8 mouse cellular contexts compared by ENCODE assay signal in genomic region chr11:115162205-115162601, GRCm38 (mm10). TPM values are rescaled to one million over a fixed set of nuclear protein-coding genes. Genes with fewer than 3 reads are reported as not detected.
DNase-seq lines count a peak whose midpoint lies in the region; ATAC-seq and TF ChIP-seq lines count a peak whose summit lies in the region.

No protein-coding gene starts in this region.

- TF ChIP-seq CTCF in gastrocnemius, adult 2 months (IDR thresholded peaks at IDR 0.05), result no peak

- no peak overlapping the region for H3K9ac ChIP-seq in forebrain, embryonic 16.5 days (replicated peaks; ENCODE audit: low read depth, low read length)
- peak overlapping the region; percentile 40 for H3K9ac ChIP-seq in liver, embryonic 15.5 days

- ATAC-seq in forebrain, embryonic 16.5 days, result no peak
- ATAC-seq in liver, embryonic 15.5 days (ENCODE audit: insufficient read depth), result no peak

- H3K4me1 ChIP-seq in forebrain, embryonic 16.5 days (replicated peaks; ENCODE audit: control insufficient read depth, insufficient read depth, low read length), result peaks cover 19% of the 10 kb centered on the region
- H3K4me1 ChIP-seq in liver, embryonic 15.5 days (replicated peaks), result peaks cover 76% of the 10 kb centered on the region

- peak overlapping the region; percentile 62 for H3K4me2 ChIP-seq in forebrain, embryonic 16.5 days (ENCODE audit: low read length)
- peak overlapping the region; percentile 94 for H3K4me2 ChIP-seq in liver, embryonic 15.5 days

- WGBS in forebrain, embryonic 16.5 days, result 25% methylated on average over 9 of the region's 9 CpGs
- WGBS in liver, embryonic 15.5 days (ENCODE audit: insufficient replicate concordance), result 18% methylated on average over 9 of the region's 9 CpGs

- no peaks in the 10 kb centered on the region for H3K36me3 ChIP-seq in forebrain, embryonic 16.5 days (ENCODE audit: control insufficient read depth, insufficient read depth)
- H3K36me3 ChIP-seq in liver, embryonic 15.5 days (replicated peaks), result no peaks in the 10 kb centered on the region

- peak; percentile 17 for DNase-seq in gastrocnemius, adult 2 months
- no peak for DNase-seq in gastrocnemius, adult 8-10 months (ENCODE audit: low spot score in 2 of 2)
- DNase-seq in CD4-positive helper T cell, adult 2 months (ENCODE audit: low read depth, low spot score), result peak; percentile 33
- no peak for DNase-seq in adrenal gland, postnatal 14 days
- no peak for DNase-seq in left cerebral cortex, postnatal 10 days (ENCODE audit: extremely low spot score in 1 of 2, low spot score in 2 of 2)
- DNase-seq in right cerebral cortex, postnatal 14 days, result no peak

- no peaks in the 10 kb centered on the region for H3K9me3 ChIP-seq in forebrain, embryonic 16.5 days (ENCODE audit: control insufficient read depth, low read length)
- H3K9me3 ChIP-seq in liver, embryonic 15.5 days (replicated peaks), result no peaks in the 10 kb centered on the region

- intact Hi-C loops in gastrocnemius, adult 2 months (cut with DNase I), result no loop called here
- intact Hi-C loops in left cerebral cortex, postnatal 10 days (cut with DNase I), result no loop called here

- peak overlapping the region; percentile 78 for H3K4me3 ChIP-seq in gastrocnemius, adult 2 months
- no peak overlapping the region for H3K4me3 ChIP-seq in forebrain, embryonic 16.5 days (replicated peaks; ENCODE audit: low read length)
- peak overlapping the region; percentile 77 for H3K4me3 ChIP-seq in liver, embryonic 15.5 days (replicated peaks)

- H3K27me3 ChIP-seq in forebrain, embryonic 16.5 days (replicated peaks; ENCODE audit: control insufficient read depth, insufficient read depth, low read length), result peaks cover 12% of the 10 kb centered on the region; the same call in 1 of the 2 replicates
- peaks cover 26% of the 10 kb centered on the region for H3K27me3 ChIP-seq in liver, embryonic 15.5 days

- peak overlapping the region; percentile 85 for H3K27ac ChIP-seq in gastrocnemius, adult 2 months
- no peak overlapping the region for H3K27ac ChIP-seq in forebrain, embryonic 16.5 days (ENCODE audit: low read length)
- H3K27ac ChIP-seq in liver, embryonic 15.5 days (replicated peaks), result peak overlapping the region; percentile 79

RNA-seq across cellular contexts. Expression of gene Slc9a3r1, which starts 0.9 kb away (rescaled TPM):
- total RNA-seq in gastrocnemius, adult 2 months (2021), result 1 to 10 TPM; 1.8 to 2.6 TPM
- 1 to 10 TPM; 1.3 to 2.0 (median 1.5) TPM for total RNA-seq in gastrocnemius, adult 8-10 months (2022)
- 49.9 and 57.3 TPM in 2 replicates for polyA plus RNA-seq in forebrain, embryonic 16.5 days (2015; fragmentation: Nextera tagmentation; extraction: Ambion mirVana)
- polyA plus RNA-seq in liver, embryonic 15.5 days (2015; fragmentation: Nextera tagmentation; extraction: Ambion mirVana), result 76.4 and 82.1 TPM in 2 replicates
- 23.0 and 24.3 TPM in 2 replicates for total RNA-seq in adrenal gland, postnatal 14 days (2021)
- 10 to 100 TPM; 53.7 to 56.0 TPM for total RNA-seq in left cerebral cortex, postnatal 10 days (2021)

RNA-seq across cellular contexts. Expression of gene Tmem104, which starts 25.1 kb away (rescaled TPM):
- 1 to 10 TPM; 7.3 to 7.4 TPM for total RNA-seq in gastrocnemius, adult 2 months (2021)
- total RNA-seq in gastrocnemius, adult 8-10 months (2022), result 1 to 10 TPM; 4.3 to 7.2 (median 6.3) TPM
- 11.0 and 11.2 TPM in 2 replicates for polyA plus RNA-seq in forebrain, embryonic 16.5 days (2015; fragmentation: Nextera tagmentation; extraction: Ambion mirVana)
- polyA plus RNA-seq in liver, embryonic 15.5 days (2015; fragmentation: Nextera tagmentation; extraction: Ambion mirVana), result 5.1 and 6.0 TPM in 2 replicates
- 9.0 and 15.7 TPM in 2 replicates for total RNA-seq in adrenal gland, postnatal 14 days (2021)
- total RNA-seq in left cerebral cortex, postnatal 10 days (2021), result 10 to 100 TPM; 19.9 to 20.3 TPM

RNA-seq across cellular contexts. Expression of gene Nat9, which starts 25.5 kb away (rescaled TPM):
- total RNA-seq in gastrocnemius, adult 2 months (2021), result 10 to 100 TPM; 12.7 to 16.3 TPM
- total RNA-seq in gastrocnemius, adult 8-10 months (2022), result 10 to 100 TPM; 13.3 to 16.6 (median 15.8) TPM
- polyA plus RNA-seq in forebrain, embryonic 16.5 days (2015; fragmentation: Nextera tagmentation; extraction: Ambion mirVana), result 20.6 and 24.2 TPM in 2 replicates
- 9.9 and 11.6 TPM in 2 replicates for polyA plus RNA-seq in liver, embryonic 15.5 days (2015; fragmentation: Nextera tagmentation; extraction: Ambion mirVana)
- 26.4 and 30.6 TPM in 2 replicates for total RNA-seq in adrenal gland, postnatal 14 days (2021)
- total RNA-seq in left cerebral cortex, postnatal 10 days (2021), result 10 to 100 TPM; 14.5 to 16.6 TPM

RNA-seq across cellular contexts. Expression of gene Cd300lf, which starts 28.4 kb away (rescaled TPM):
- under 1 TPM in 1 of 2 experiments, not detected in 1; 0.31 TPM for total RNA-seq in gastrocnemius, adult 2 months (2021)
- total RNA-seq in gastrocnemius, adult 8-10 months (2022), result under 1 TPM in 1 of 4 experiments, not detected in 3; 0.07 TPM
- 0.27 TPM in 1 of 2 replicates, not detected in the other for polyA plus RNA-seq in forebrain, embryonic 16.5 days (2015; fragmentation: Nextera tagmentation; extraction: Ambion mirVana)
- 4.5 and 4.8 TPM in 2 replicates for polyA plus RNA-seq in liver, embryonic 15.5 days (2015; fragmentation: Nextera tagmentation; extraction: Ambion mirVana)
- total RNA-seq in adrenal gland, postnatal 14 days (2021), result 0.52 and 1.4 TPM in 2 replicates
- under 1 TPM; 0.28 to 0.90 TPM for total RNA-seq in left cerebral cortex, postnatal 10 days (2021)

Comparison
In these comparisons a context has a peak if more than half of its experiments do, and no peak if none do; other contexts are left out.
1. DNase-seq: peak in gastrocnemius, adult 2 months (single experiment) and CD4-positive helper T cell, adult 2 months (single experiment); none in gastrocnemius, adult 8-10 months (0 of 2), adrenal gland, postnatal 14 days (single experiment), left cerebral cortex, postnatal 10 days (0 of 2) and right cerebral cortex, postnatal 14 days (single experiment).